Mouse (Mus musculus): Measurements from ENCODE around the gene Gm5134.
A peak's percentile ranks its signal among the peaks of the same experiment; 100 is the strongest.

Gene Gm5134

DNA sequence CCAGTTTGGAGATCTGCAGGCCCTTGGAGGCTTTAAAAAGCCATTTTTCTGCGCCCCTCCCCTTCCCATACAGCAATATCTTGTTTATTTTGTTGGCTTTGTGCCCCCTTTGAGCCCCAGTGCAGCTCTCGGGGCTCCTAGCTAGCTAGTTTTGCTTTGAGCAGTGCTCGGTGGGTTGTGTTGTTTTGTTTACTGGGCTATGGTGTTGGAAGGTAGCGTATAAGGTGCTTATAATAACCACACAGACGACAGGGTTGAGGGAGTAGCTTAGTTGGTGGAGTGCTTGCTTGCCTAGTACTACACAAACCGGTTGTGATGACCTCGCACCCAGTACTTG is 78.8 kb downstream of the Gm5134 start:
- DNase-seq (ENCODE audit: low read depth) = peak; percentile 46

DNA sequence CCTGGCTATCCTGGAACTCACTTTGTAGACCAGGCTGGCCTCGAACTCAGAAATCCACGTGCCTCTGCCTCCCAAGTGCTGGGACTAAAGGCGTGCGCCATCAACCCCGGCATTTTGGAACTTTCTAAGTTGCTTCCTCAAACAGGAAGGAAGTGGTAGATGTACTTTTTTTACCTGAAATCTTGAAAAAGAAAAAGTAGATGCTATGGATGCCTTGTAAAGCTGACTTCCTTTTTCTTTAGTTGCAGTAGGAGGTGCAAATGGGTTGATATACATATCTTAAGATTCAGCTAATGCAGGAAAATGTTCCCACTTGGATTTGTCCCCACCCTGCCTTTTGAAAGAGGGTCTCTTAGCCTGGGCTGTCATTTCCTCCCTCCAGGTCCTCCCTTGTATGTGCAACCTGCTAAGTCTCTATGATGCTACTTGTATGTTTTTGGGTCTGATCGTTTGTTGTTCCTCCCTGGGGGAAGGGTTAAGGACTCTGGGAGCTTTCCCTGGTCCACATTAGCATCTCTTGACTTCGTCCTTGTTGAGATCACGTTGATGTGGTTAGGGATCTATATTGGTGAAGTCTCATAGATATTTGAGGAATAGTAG is 79.8 kb downstream of the Gm5134 start:
- DNase-seq (ENCODE audit: low read depth) = peak; percentile 52

DNA sequence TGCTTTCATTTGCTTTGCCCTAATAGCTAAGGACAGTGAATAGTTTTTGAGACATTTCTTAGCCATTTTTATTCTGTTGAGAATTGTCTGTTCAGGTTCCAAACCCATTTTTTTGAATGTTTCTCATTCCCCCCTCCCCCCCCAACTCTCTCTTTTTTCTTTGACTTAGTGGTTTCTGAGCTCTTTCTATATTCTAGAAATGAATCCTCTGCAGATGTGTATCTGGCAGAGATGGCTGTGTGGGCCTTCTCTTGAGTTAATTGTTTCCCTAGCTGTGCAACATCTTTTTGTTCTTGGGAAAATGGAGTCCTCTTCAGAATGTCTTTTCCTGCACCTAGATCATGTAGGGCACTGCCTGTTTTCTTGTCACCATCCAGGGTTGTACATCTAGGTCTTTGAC is 81.0 kb downstream of the Gm5134 start:
- DNase-seq (ENCODE audit: low read depth) = peak; percentile 18

DNA sequence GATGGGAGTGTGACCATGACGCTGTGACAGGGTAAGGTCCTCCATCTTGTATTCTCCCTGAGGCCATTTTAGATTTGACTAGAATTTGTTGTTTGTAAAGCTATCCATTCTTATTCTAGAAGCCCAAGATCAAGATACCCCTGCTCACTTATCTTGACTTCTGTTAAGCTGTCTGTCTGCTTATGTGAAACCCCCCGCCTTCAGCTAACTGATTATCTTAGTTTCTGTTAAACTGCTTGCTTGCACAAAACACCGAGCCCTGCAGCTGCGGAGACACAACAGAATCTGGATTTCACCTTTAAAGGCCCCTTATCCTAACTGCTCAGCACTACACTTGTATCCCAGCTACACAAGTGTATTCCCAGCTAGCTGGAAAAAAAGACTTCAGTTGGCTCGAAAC is 82.6 kb downstream of the Gm5134 start:
- DNase-seq (ENCODE audit: low read depth) = no peak

DNA sequence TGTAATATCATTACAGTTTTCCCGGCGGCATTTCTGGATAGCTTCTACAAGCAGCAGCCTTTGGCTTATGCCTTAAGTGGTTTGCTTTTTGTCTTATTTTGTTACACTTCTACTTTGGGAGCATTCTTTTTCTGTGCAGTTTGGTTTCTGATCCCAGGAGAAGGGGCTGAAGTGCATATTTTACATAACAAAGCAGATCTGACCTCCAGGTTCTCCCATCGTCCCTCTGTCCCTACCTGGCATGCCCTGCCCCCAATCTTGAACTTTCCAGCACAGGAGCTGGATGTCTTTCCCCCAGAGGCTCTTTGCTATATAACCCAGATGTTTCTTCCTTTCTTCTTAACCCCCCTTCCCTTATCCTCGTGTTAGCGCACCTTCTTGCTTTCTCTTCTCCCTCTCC is 91.0 kb downstream of the Gm5134 start:
- DNase-seq (ENCODE audit: low read depth) = no peak

DNA sequence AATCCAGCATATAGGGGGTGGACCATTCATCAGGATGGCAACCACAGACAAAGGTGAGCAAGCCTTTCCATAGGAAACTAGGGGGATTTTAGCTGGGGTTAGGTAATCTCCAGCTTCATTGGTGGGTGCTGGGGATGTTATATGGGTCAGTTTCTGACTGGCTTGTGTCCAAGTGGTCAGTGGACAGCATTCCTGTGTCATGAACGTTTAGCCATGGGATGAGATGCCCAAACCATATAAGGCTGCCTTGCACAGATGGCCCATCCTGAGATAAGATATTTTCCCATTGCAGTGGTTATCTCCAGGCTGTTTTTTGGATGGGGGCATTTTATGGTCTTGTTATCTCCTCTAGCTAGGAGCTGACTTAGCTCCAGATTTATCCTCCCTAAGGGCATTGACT is 92.4 kb downstream of the Gm5134 start:
- DNase-seq (ENCODE audit: low read depth) = no peak

DNA sequence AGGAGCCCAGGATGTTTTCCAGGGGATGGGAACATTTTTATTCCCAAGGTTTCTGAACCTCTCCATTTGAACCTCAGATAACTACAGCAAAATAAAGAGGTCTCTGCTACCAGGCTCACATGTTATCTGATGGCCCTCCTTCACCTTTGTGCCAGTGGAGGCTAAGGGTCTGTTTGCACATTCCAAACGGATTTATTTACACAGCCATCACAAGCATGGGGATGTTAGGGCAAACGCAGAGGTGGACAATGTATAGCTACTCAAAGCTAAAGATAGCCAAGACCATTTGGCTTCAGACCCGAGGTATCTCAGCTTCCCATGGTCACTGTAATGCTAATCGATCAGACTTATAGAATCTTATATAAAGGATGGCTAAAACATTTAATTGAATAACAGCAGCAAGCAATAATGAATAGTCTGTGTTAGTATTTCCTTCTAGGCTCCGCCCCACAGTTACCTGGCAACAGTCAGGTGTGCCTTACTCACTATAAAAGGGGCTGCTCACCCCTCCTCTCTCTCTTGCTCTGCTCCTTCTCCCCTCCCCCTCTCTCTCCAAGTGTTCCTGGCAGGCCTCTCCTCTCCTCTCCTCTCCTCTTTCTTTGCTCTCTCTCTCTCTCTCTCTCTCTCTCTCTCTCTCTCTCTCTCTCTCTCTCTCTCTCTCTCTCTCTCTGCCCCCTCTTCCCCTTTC is 93.0 kb downstream of the Gm5134 start:
- no peak for DNase-seq (ENCODE audit: low read depth)

DNA sequence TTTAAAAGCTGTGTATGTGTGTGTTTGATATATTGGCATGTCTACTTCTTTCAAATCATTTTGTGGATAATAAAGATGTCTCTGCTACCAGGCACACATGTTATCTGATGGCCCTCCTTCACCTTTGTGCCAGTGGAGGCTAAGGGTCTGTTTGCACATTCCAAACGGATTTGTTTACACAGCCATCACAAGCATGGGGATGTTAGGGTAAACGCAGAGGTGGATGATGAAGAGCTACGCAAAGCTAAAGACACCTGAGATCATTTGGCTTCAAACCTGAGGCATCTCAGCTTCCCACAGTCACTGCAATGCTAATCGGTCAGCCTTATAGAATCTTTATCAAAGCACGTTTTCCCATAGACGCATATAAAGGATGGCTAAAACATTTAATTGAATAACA is 94.7 kb downstream of the Gm5134 start:
- no peak for DNase-seq (ENCODE audit: low read depth)

DNA sequence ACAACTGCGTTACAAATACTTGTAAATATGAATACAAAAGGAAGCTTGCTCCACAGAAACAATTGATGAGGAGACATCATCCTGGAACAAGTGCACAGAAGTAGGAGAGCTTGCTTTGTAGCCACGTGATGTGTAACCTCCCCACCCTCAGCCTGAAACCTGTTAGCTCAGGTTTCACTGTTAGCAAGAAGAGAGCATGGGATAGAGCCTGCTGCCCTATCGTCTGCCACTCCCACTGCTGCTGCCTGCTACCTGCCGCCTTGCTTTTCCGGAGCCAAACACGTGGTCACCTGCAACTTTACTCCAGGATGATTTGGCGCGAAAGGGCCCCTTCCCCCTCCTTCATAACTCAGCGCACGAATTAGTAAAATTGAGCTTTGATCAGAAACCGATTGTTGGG is 97.5 kb downstream of the Gm5134 start:
- DNase-seq (ENCODE audit: low read depth) = no peak
